8 mouse cellular contexts compared by ENCODE assay signal in the genomic region with DNA sequence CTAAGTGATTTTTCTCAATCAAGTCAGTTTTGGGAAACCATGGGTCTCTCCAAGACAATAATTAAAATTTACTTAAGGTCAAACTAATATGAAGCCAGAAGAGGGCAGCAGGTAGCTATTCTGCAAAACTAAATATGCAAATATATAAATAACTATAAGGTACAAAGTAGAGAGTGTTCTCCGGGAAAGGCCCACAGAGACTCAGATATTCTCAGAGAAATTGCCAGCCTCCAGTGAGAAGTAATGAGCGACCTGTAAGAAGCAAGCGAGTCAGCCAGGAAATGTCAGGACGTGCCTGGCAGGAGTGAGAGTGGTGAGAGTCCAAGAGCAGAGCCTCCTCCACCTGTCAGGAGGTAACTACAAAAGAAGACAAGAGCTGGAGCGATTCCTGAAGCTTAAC. TPM values are rescaled to one million over a fixed set of nuclear protein-coding genes. Genes with fewer than 3 reads are reported as not detected.
DNase-seq lines count a peak whose midpoint lies in the region; ATAC-seq and TF ChIP-seq lines count a peak whose summit lies in the region.

No protein-coding gene starts in this region.

- no peak overlapping the region for H3K4me2 ChIP-seq in hindbrain, embryonic 14.5 days (replicated peaks)
- H3K4me2 ChIP-seq in hindbrain, embryonic 13.5 days: no peak overlapping the region
- H3K4me2 ChIP-seq in intestine, embryonic 15.5 days (replicated peaks): no peak overlapping the region

- peak; percentile 55 for DNase-seq in hindbrain, embryonic 14.5 days (ENCODE audit: low spot score)
- peak; percentile 77 for DNase-seq in 416B (ENCODE audit: low read depth)
- DNase-seq in brain, embryonic 14.5 days (ENCODE audit: low read depth): peak; percentile 70
- no peak for DNase-seq in gastrocnemius, adult 8-10 months (ENCODE audit: low spot score in 2 of 2)
- no peak for DNase-seq in left cerebral cortex, postnatal 10 days (ENCODE audit: extremely low spot score in 1 of 2, low spot score in 2 of 2)
- DNase-seq in lung, postnatal 10 days: no peak

- TF ChIP-seq POLR2A in brain, embryonic 14.5 days (IDR thresholded peaks at IDR 0.05; ENCODE audit: borderline replicate concordance, extremely low read depth, insufficient read depth, insufficient read length, poor library complexity, severe bottlenecking): no peak

- H3K4me1 ChIP-seq in hindbrain, embryonic 14.5 days (replicated peaks; ENCODE audit: control insufficient read depth, insufficient read depth, low read length): 0 out of 2 replicates have a peak, but pooled peaks cover 4% of the 10 kb centered on the region
- peaks cover 23% of the 10 kb centered on the region for H3K4me1 ChIP-seq in hindbrain, embryonic 13.5 days (replicated peaks)
- H3K4me1 ChIP-seq in intestine, embryonic 15.5 days (replicated peaks): 0 out of 2 replicates have a peak, but pooled peaks cover 2% of the 10 kb centered on the region

- H3K4me3 ChIP-seq in hindbrain, embryonic 14.5 days (replicated peaks; ENCODE audit: low read length): no peak overlapping the region
- no peak overlapping the region for H3K4me3 ChIP-seq in hindbrain, embryonic 13.5 days
- H3K4me3 ChIP-seq in intestine, embryonic 15.5 days (replicated peaks): no peak overlapping the region

- 0 out of 2 replicates have a peak, but pooled peaks have one; percentile 40 for ATAC-seq in hindbrain, embryonic 14.5 days (ENCODE audit: low FRiP score)
- no peak for ATAC-seq in hindbrain, embryonic 13.5 days (ENCODE audit: low FRiP score)
- ATAC-seq in intestine, embryonic 15.5 days: peak; percentile 34; the same call in 1 of the 2 replicates

- no peaks in the 10 kb centered on the region for H3K36me3 ChIP-seq in hindbrain, embryonic 14.5 days (replicated peaks; ENCODE audit: control insufficient read depth, insufficient read depth)
- no peaks in the 10 kb centered on the region for H3K36me3 ChIP-seq in hindbrain, embryonic 13.5 days
- no peaks in the 10 kb centered on the region for H3K36me3 ChIP-seq in intestine, embryonic 15.5 days

- H3K9me3 ChIP-seq in hindbrain, embryonic 14.5 days (ENCODE audit: control insufficient read depth, low read length): no peaks in the 10 kb centered on the region
- H3K9me3 ChIP-seq in hindbrain, embryonic 13.5 days: no peaks in the 10 kb centered on the region
- no peaks in the 10 kb centered on the region for H3K9me3 ChIP-seq in intestine, embryonic 15.5 days

- no peak overlapping the region for H3K9ac ChIP-seq in hindbrain, embryonic 14.5 days
- H3K9ac ChIP-seq in hindbrain, embryonic 13.5 days: no peak overlapping the region
- H3K9ac ChIP-seq in intestine, embryonic 15.5 days: no peak overlapping the region

- no peak for TF ChIP-seq CTCF in brain, embryonic 14.5 days (IDR thresholded peaks at IDR 0.05; ENCODE audit: borderline replicate concordance, extremely low read depth, insufficient read depth, insufficient read length)

- H3K27me3 ChIP-seq in hindbrain, embryonic 14.5 days (ENCODE audit: control insufficient read depth, insufficient read depth, low read length): no peaks in the 10 kb centered on the region
- no peaks in the 10 kb centered on the region for H3K27me3 ChIP-seq in hindbrain, embryonic 13.5 days
- no peaks in the 10 kb centered on the region for H3K27me3 ChIP-seq in intestine, embryonic 15.5 days (replicated peaks)

- intact Hi-C loops in left cerebral cortex, postnatal 10 days (cut with DNase I): loop anchor here (5.0 kb wide), 1 partner anchor 36 kb away; no protein-coding TSS in a partner anchor

- 46% methylated on average over 5 of the region's 5 CpGs for WGBS in hindbrain, embryonic 14.5 days
- 53% methylated on average over 5 of the region's 5 CpGs for WGBS in hindbrain, embryonic 13.5 days
- 40% methylated on average over 5 of the region's 5 CpGs for WGBS in intestine, embryonic 15.5 days

- H3K27ac ChIP-seq in hindbrain, embryonic 14.5 days: no peak overlapping the region
- H3K27ac ChIP-seq in hindbrain, embryonic 13.5 days: no peak overlapping the region; the same call in 1 of the 2 replicates
- H3K27ac ChIP-seq in intestine, embryonic 15.5 days: no peak overlapping the region

RNA-seq across cellular contexts. Expression of a gene that starts 39.0 kb away (rescaled TPM):
- polyA plus RNA-seq in hindbrain, embryonic 14.5 days (2014; fragmentation: Nextera tagmentation; extraction: Ambion mirVana): 15.2 and 17.0 TPM in 2 replicates
- 12.4 and 13.7 TPM in 2 replicates for polyA plus RNA-seq in hindbrain, embryonic 13.5 days (2015; fragmentation: Nextera tagmentation; extraction: Ambion mirVana)
- 27.3 and 30.9 TPM in 2 replicates for polyA plus RNA-seq in brain, embryonic 14.5 days (2012; rRNA removed)
- polyA plus RNA-seq in intestine, embryonic 15.5 days (2015; fragmentation: Nextera tagmentation; extraction: Ambion mirVana): 9.4 and 10.3 TPM in 2 replicates
- 10 to 100 TPM; 10.1 to 12.8 (median 11.7) TPM for total RNA-seq in gastrocnemius, adult 8-10 months (2022)
- 10 to 100 TPM; 62.0 to 62.4 TPM for total RNA-seq in left cerebral cortex, postnatal 10 days (2021)

RNA-seq across cellular contexts. Expression of a gene that starts 39.1 kb away (rescaled TPM):
- polyA plus RNA-seq in hindbrain, embryonic 14.5 days (2014; fragmentation: Nextera tagmentation; extraction: Ambion mirVana): 461 and 464 TPM in 2 replicates
- polyA plus RNA-seq in hindbrain, embryonic 13.5 days (2015; fragmentation: Nextera tagmentation; extraction: Ambion mirVana): 552 and 565 TPM in 2 replicates
- 254 and 296 TPM in 2 replicates for polyA plus RNA-seq in brain, embryonic 14.5 days (2012; rRNA removed)
- polyA plus RNA-seq in intestine, embryonic 15.5 days (2015; fragmentation: Nextera tagmentation; extraction: Ambion mirVana): 618 and 622 TPM in 2 replicates
- 100 to 1,000 TPM; 107 to 127 (median 111) TPM for total RNA-seq in gastrocnemius, adult 8-10 months (2022)
- 100 to 1,000 TPM; 274 to 290 TPM for total RNA-seq in left cerebral cortex, postnatal 10 days (2021)

Comparison
In these comparisons a context has a peak if more than half of its experiments do, and no peak if none do; other contexts are left out.
1. DNase-seq: peak in hindbrain, embryonic 14.5 days (single experiment), 416B (single experiment) and brain, embryonic 14.5 days (single experiment); none in gastrocnemius, adult 8-10 months (0 of 2), left cerebral cortex, postnatal 10 days (0 of 2) and lung, postnatal 10 days (single experiment).